Mouse (Mus musculus) spleen, embryonic (tissue): ENCODE data around the gene Ctnnd1.

Experiments
- CTCF ChIA-PET: fragments of 350-600 bp; sonication (Branson Sonifier 250); formaldehyde crosslinking; loops from one replicate; lab custom pipeline; 2022; lab: Charles Lee

The Ctnnd1 gene

GRCm38 (mm10) chr2:84617637-84618515 is 32.7 kb downstream of the Ctnnd1 start:
- CTCF ChIA-PET: interaction anchor here (0.5 to 0.6 kb wide), 2 partner anchors 9 to 35 kb away, joined by 3 read pairs; no protein-coding TSS in a partner anchor

GRCm38 (mm10) chr2:84612764-84613163 is 37.8 kb downstream of the Ctnnd1 start:
- CTCF ChIA-PET: interaction anchor here (0.6 kb wide), 1 partner anchor 175 kb away, joined by 4 read pairs; no protein-coding TSS in a partner anchor

- CTCF ChIA-PET: no interaction called here
These were observed 42.7 kb downstream of the Ctnnd1 start for GRCm38 (mm10) chr2:84607842-84608241.

- CTCF ChIA-PET: interaction anchor here (0.6 kb wide), 1 partner anchor 459 kb away, joined by 8 read pairs; no protein-coding TSS in a partner anchor
These were observed 49.6 kb downstream of the Ctnnd1 start for GRCm38 (mm10) chr2:84600977-84601376.

- CTCF ChIA-PET: no interaction called here
These were observed 51.2 kb downstream of the Ctnnd1 start for GRCm38 (mm10) chr2:84599270-84599888.

GRCm38 (mm10) chr2:84597123-84597522 is 53.4 kb downstream of the Ctnnd1 start:
- CTCF ChIA-PET: no interaction called here

- CTCF ChIA-PET: no interaction called here
These were observed 57.8 kb downstream of the Ctnnd1 start for GRCm38 (mm10) chr2:84592801-84593200.

GRCm38 (mm10) chr2:84585700-84586099 is 64.9 kb downstream of the Ctnnd1 start:
- CTCF ChIA-PET: no interaction called here

GRCm38 (mm10) chr2:84582286-84582685 is 68.3 kb downstream of the Ctnnd1 start:
- CTCF ChIA-PET: no interaction called here

- CTCF ChIA-PET: interaction anchor here (0.6 kb wide), 1 partner anchor 15 kb away, joined by 6 read pairs; no protein-coding TSS in a partner anchor
These were observed 69.4 kb downstream of the Ctnnd1 start for GRCm38 (mm10) chr2:84581208-84581607.

- CTCF ChIA-PET: no interaction called here
These were observed 71.3 kb downstream of the Ctnnd1 start for GRCm38 (mm10) chr2:84579311-84579710.

GRCm38 (mm10) chr2:84574130-84574529 is 76.4 kb downstream of the Ctnnd1 start:
- CTCF ChIA-PET: no interaction called here

GRCm38 (mm10) chr2:84556888-84557514 is 93.6 kb downstream of the Ctnnd1 start:
- CTCF ChIA-PET: interaction anchor here (0.6 to 0.7 kb wide), 2 partner anchors 89 to 99 kb away, joined by 3 to 7 read pairs; no protein-coding TSS in a partner anchor

- CTCF ChIA-PET: no interaction called here
These were observed 99.0 kb downstream of the Ctnnd1 start for GRCm38 (mm10) chr2:84551390-84552100.
